Mouse (Mus musculus) embryonic stem cell, embryonic (primary cell): ENCODE data around the gene A930017K11Rik.

Experiments
- CTCF ChIA-PET, 4 experiments: fragments of 300-600 bp in 2 of 4; fragments of 350-600 bp in 2 of 4; sonication (Branson Sonifier 250); formaldehyde crosslinking; loops; one replicate each; lab custom pipeline; 2022; ENCODE audit warnings: inconsistent platforms in 2 of 4; lab: Charles Lee
- POLR2A ChIA-PET, 4 experiments: fragments of 300-600 bp in 2 of 4; fragments of 350-600 bp in 2 of 4; sonication (Branson Sonifier 250); formaldehyde crosslinking; loops; one replicate each; lab custom pipeline; 2022; ENCODE audit warnings: antibody characterized with exemption in 4 of 4, inconsistent platforms in 1 of 4; lab: Charles Lee

A930017K11Rik gene

GRCm38 (mm10) chr17:25919144-25919785, 33.1 kb downstream of the A930017K11Rik start, which contains the start of gene Rab40c:
TSS of gene Rab40c (minus strand) at chr17:25919727.
- ChIA-PET POLR2A (interaction anchor here in 3 of 4 experiments (0.5 to 2.0 kb wide), 16 partner anchors 9 to 120 kb away, joined by 3 to 16 read pairs (median 3); partner anchors contain the start of genes Stub1 (in 2 of the 3) and Mcrip2 (in 1 of the 3)), CTCF (interaction anchor here in 3 of 4 experiments (0.6 to 1.2 kb wide), 3 partner anchors 57 to 751 kb away, joined by 3 to 5 read pairs (median 3); partner anchors contain the start of gene Decr2 (in 1 of the 3))

DNA sequence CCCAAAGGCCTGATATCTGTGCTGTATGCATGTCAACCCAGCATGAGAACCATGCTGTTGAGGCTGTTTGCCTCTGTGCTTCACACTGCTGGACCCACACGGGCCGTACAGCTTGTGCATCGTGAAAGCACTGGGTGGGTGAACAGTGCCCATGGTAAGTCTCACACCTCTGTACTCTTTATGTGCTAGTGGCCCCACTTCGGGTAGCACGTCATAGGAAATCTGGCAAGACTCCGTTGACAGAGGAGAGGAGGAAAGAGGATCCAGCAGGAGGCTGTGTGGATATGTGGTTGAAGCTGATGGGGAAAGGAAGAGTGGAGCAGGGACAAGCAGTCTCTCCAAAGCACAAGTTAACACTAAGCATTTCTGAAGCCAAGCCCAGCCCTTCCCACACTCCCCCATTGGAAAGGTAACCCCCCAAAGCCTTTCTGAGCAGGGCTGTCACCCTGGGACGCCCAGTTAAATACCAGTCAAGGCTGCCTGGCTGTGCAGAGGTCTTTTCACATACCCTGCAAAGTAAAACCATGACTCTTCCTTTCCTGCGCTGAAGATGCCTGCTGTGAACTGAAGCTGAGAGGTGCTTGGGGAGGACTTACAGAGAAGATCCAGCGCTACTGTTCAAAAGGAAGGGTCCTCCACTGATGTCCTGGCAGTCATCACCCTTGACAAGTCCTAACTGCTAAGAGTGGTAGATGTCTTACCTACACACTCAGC, 34.2 kb downstream of the A930017K11Rik start:
- POLR2A ChIA-PET, result interaction anchor here in 3 of 4 experiments (0.8 to 1.7 kb wide), 11 partner anchors 11 to 89 kb away, joined by 3 to 6 read pairs (median 3); partner anchors contain the start of gene Mcrip2 (in 1 of the 3)
- CTCF ChIA-PET, result interaction anchor here in 2 of 4 experiments (0.7 to 1.3 kb wide), 2 partner anchors 24 to 56 kb away, joined by 3 read pairs; no protein-coding TSS in a partner anchor

GRCm38 (mm10) chr17:25916931-25917647, 35.3 kb downstream of the A930017K11Rik start:
- CTCF ChIA-PET, result interaction anchor here in 2 of 4 experiments (0.8 to 1.3 kb wide), 2 partner anchors 23 kb away, joined by 3 read pairs; no protein-coding TSS in a partner anchor

GRCm38 (mm10) chr17:25914295-25914694, 38.1 kb downstream of the A930017K11Rik start:
- ChIA-PET POLR2A (interaction anchor here in 2 of 4 experiments (0.9 to 1.2 kb wide), 3 partner anchors 11 to 29 kb away, joined by 3 read pairs; no protein-coding TSS in a partner anchor), CTCF (no interaction called here)

More at GRCm38 (mm10) chr17:25916931-25917647, 35.3 kb downstream of the A930017K11Rik start:
- POLR2A ChIA-PET, result interaction anchor here in 2 of 4 experiments (0.6 to 1.3 kb wide), 5 partner anchors 17 to 352 kb away, joined by 3 to 4 read pairs (median 3); no protein-coding TSS in a partner anchor

GRCm38 (mm10) chr17:25913877-25914275, 38.5 kb downstream of the A930017K11Rik start:
- CTCF ChIA-PET, result no interaction called here

GRCm38 (mm10) chr17:25913186-25913876, 39.0 kb downstream of the A930017K11Rik start:
- POLR2A ChIA-PET, result interaction anchor here in 1 of 4 experiments (1.4 kb wide), 1 partner anchor 19 kb away, joined by 3 read pairs; no protein-coding TSS in a partner anchor
- CTCF ChIA-PET, result interaction anchor here in 1 of 4 experiments (0.6 kb wide), 1 partner anchor 96 kb away, joined by 4 read pairs; no protein-coding TSS in a partner anchor

More at GRCm38 (mm10) chr17:25913877-25914275, 38.5 kb downstream of the A930017K11Rik start:
- POLR2A ChIA-PET, result interaction anchor here in 1 of 4 experiments (1.4 kb wide), 1 partner anchor 20 kb away, joined by 3 read pairs; no protein-coding TSS in a partner anchor

DNA sequence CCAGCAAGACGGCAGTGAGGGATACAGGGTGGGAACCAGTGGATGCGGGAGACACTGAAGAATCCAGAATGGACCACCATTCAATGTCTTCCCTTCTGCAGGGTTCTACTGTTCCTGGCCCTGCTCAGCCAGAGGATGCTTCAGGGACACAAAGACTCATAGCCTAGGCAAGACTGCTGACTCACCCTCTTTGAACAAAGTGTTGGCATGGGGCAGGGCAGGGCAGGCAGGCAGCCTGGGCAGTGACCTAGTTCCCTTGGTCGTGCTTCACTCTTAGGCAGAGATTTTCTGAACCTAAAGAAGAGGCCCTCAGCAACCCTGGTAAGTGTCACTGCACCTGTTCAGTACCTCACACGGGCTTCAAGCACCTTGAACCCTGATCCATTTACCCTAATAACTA, 40.5 kb downstream of the A930017K11Rik start:
- ChIA-PET POLR2A (interaction anchor here in 2 of 4 experiments (0.6 to 1.3 kb wide), 2 partner anchors 8 to 346 kb away, joined by 3 read pairs; no protein-coding TSS in a partner anchor), CTCF (no interaction called here)

- ChIA-PET POLR2A (interaction anchor here in 1 of 4 experiments (0.8 kb wide), 1 partner anchor 16 kb away, joined by 3 read pairs; no protein-coding TSS in a partner anchor), CTCF (interaction anchor here in 2 of 4 experiments (1.6 to 3.1 kb wide), 2 partner anchors 14 kb away, joined by 4 to 13 read pairs; no protein-coding TSS in a partner anchor)
Observed at GRCm38 (mm10) chr17:25907640-25908039, 44.7 kb downstream of the A930017K11Rik start.

- POLR2A ChIA-PET, result interaction anchor here in 3 of 4 experiments (0.6 to 1.5 kb wide), 5 partner anchors 12 to 330 kb away, joined by 3 read pairs; no protein-coding TSS in a partner anchor
Observed at GRCm38 (mm10) chr17:25903061-25903460, 49.3 kb downstream of the A930017K11Rik start.

GRCm38 (mm10) chr17:25900193-25900592, 52.2 kb downstream of the A930017K11Rik start:
- POLR2A ChIA-PET, result interaction anchor here in 2 of 4 experiments (1.0 to 1.2 kb wide), 2 partner anchors 10 to 16 kb away, joined by 3 read pairs; no protein-coding TSS in a partner anchor
- CTCF ChIA-PET, result interaction anchor here (0.6 to 1.1 kb wide), 5 partner anchors 19 to 95 kb away, joined by 3 to 5 read pairs (median 3); partner anchors contain the start of gene Stub1 (in 1 of the 4)

More at GRCm38 (mm10) chr17:25903061-25903460, 49.3 kb downstream of the A930017K11Rik start:
- CTCF ChIA-PET, result interaction anchor here (0.6 to 1.3 kb wide), 10 partner anchors 9 to 350 kb away, joined by 3 to 5 read pairs (median 3); partner anchors contain the start of gene Luc7l (in 1 of the 4)
